Mouse (Mus musculus): ENCODE measurements around the gene Dlec1.

GRCm38 (mm10) chr9:119080040-119080675 lies 22.1 kb upstream of the Dlec1 start:
- no peak for TF ChIP-seq SRF (IDR thresholded peaks at IDR 0.05; ENCODE audit: control insufficient read depth, insufficient read length, low read depth)
- TF ChIP-seq POLR2A (IDR thresholded peaks at IDR 0.05; ENCODE audit: insufficient read length, low read depth) = no peak
- no peak for TF ChIP-seq MYOD1 (IDR thresholded peaks at IDR 0.05; ENCODE audit: control insufficient read depth in 1 of 3, insufficient read length in 2 of 3, low read depth in 2 of 3)
